Mouse (Mus musculus): ENCODE measurements at regions not wholly inside any gene's neighbourhood (a gene's known extent, or its start where the extent isn't known, plus 50 kb on each side); places are given as distances from the start of the nearest gene placed in this dataset.

- DNase-seq (ENCODE audit: low spot score in 2 of 2) = peak; percentile 27 to 41
Observed at GRCm38 (mm10) chr9:59232682-59233081, 58.7 kb upstream of the Adpgk start.

- no peak for DNase-seq (ENCODE audit: low spot score in 2 of 2)
Observed at GRCm38 (mm10) chr9:59231947-59232346, 59.4 kb upstream of the Adpgk start.

GRCm38 (mm10) chr9:59231186-59231585 lies 60.2 kb upstream of the Adpgk start:
- DNase-seq (ENCODE audit: low spot score in 2 of 2) = no peak

DNA sequence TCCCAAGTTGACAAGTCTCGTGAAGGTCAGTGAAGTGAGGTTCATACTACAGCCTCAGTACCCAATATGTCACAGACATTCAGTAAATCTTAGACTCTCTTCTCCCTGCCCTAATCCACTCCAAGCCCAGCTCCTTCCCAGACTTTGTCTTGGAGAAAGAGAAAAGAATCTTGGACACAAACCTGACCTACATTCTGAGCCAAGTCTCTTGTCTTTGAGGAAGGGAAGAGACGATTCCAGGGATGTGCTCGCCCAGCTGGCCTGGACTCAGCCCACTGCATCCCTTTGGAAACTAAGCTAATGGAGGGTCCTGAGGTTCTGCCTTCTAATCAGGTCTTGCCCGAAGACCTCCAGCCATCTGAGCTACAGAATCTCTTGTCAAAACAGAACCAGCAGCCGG lies 61.2 kb upstream of the Adpgk start:
- DNase-seq (ENCODE audit: low spot score in 2 of 2) = no peak

GRCm38 (mm10) chr9:59227948-59228347 lies 63.4 kb upstream of the Adpgk start:
- no peak for DNase-seq (ENCODE audit: low spot score in 2 of 2)

DNA sequence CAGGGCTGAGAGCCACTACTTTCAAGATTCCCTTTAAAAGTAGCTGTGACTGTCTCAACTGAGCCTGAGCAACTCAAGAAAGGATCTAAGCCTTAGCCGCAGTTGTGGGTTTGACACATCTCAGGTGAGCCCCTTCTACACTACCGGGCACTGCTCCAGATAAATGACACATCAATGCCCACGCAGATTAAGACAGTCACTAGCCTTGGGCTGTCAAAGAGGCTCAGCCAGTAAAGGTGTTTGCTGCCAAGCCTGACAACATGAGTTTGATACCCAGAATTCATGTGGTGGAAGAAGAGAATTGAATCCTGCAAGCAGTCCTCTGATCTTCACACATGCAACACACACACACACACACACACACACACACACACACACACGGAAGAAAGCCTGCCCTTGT lies 65.0 kb upstream of the Adpgk start:
- DNase-seq (ENCODE audit: low spot score in 2 of 2) = no peak

DNA sequence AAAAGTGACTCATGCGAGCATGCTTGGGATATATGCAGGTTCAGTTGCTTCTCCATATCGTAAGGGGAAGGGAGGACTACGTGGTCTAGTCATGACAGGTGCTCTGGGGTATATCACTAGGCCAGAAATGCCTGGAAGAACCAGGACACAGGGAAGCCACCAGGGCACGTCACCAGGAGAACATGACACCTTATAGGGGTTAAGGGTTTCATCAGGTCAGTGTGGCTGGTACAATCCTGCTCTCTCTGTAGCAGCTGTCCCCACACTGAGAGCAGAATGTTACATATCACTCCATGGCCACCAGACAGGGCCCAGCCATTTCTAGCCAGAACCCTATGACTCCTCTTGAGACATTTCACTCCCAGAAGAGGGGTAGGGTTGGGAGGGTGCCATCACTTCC lies 72.1 kb upstream of the Adpgk start:
- DNase-seq (ENCODE audit: low spot score in 2 of 2) = no peak

- no peak for DNase-seq (ENCODE audit: low spot score in 2 of 2)
Observed at GRCm38 (mm10) chr9:59202654-59203514, 88.5 kb upstream of the Adpgk start.

GRCm38 (mm10) chr9:59199495-59200196 lies 91.7 kb upstream of the Adpgk start:
- peak in 1 of 2 experiments; percentile 9 for DNase-seq (ENCODE audit: low spot score in 2 of 2)

- DNase-seq (ENCODE audit: low spot score in 2 of 2) = peak in 1 of 2 experiments; percentile 52
Observed at GRCm38 (mm10) chr9:59198221-59198875, 93.0 kb upstream of the Adpgk start.

GRCm38 (mm10) chr9:59197506-59197905 lies 93.9 kb upstream of the Adpgk start:
- DNase-seq (ENCODE audit: low spot score in 2 of 2) = peak; percentile 32 to 86

GRCm38 (mm10) chr9:59193971-59194370 lies 97.4 kb upstream of the Adpgk start:
- no peak for DNase-seq (ENCODE audit: low spot score in 2 of 2)

GRCm38 (mm10) chr9:59189141-59189540 lies 102.2 kb upstream of the Adpgk start:
- peak in 1 of 2 experiments; percentile 17 for DNase-seq (ENCODE audit: low spot score in 2 of 2)

DNA sequence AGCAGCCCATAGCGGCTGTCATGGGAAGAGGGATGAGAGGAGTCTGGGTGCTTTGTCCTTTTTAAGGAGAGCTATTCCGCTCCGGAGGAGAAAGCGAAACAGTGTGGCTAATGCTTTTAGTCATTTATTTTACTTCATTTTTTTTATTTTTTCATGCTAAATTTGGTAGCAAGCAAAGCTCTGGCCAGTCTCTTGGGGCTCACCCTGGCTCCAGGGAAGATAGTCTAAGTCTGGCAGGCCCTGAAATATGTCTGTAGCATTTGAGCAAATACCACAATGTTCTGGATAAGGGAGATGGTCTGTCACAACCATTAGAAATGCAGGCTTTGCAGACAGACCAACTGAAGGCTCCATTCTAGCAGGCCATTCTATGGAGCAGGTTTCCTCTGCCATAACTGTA lies 102.9 kb upstream of the Adpgk start:
- DNase-seq (ENCODE audit: low spot score in 2 of 2) = no peak

DNA sequence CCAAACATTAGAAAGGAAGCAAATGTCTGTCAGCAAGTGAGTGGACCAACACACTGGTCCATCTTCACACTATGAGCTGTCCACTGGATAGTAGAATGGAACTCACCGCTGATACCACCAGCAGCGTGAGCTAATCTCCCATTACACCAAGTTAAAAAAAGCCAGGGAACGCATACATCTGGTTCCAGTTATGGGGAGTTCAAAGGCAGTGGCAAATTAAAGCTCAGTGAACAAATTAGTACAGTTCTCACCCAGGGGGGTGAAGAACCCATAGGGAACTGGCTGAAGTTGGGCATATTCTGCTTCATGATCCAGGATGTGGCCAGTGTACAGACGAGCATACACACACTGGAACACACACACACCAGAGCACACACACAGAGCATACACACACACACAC lies 105.0 kb upstream of the Adpgk start:
- DNase-seq (ENCODE audit: low spot score in 2 of 2) = no peak

- no peak for DNase-seq (ENCODE audit: low spot score in 2 of 2)
Observed at GRCm38 (mm10) chr9:59184089-59184488, 107.3 kb upstream of the Adpgk start.

GRCm38 (mm10) chr9:59182906-59183305 lies 108.5 kb upstream of the Adpgk start:
- peak in 1 of 2 experiments; percentile 5 for DNase-seq (ENCODE audit: low spot score in 2 of 2)

DNA sequence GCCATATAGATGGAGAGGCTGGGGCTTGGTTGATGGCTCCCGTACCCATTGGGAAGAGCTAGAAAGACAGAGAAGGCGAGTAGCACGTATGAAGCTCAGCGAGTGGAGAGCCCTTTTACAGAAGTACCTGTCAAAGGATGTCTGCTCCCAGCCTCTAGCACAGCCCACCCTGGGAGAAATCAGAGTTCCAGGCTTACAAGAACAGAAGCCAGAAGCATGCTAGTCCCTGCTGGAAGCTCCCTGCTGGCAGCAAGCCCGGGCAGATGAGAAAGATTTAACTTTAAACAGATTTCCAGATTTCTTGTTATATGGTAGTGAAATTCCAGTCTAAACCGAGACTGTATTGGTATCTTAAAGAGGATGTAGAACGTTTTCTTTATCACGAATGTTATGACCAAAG lies 108.9 kb upstream of the Adpgk start:
- peak in 1 of 2 experiments; percentile 70 for DNase-seq (ENCODE audit: low spot score in 2 of 2)

- DNase-seq (ENCODE audit: low spot score in 2 of 2) = no peak
Observed at GRCm38 (mm10) chr9:59171576-59171975, 119.8 kb upstream of the Adpgk start.

GRCm38 (mm10) chr9:59163390-59163976 lies 127.2 kb upstream of the Neo1 start:
- DNase-seq (ENCODE audit: low spot score in 2 of 2) = no peak

- DNase-seq (ENCODE audit: low spot score in 2 of 2) = no peak
Observed at GRCm38 (mm10) chr9:59162954-59163353, 126.7 kb upstream of the Neo1 start.

DNA sequence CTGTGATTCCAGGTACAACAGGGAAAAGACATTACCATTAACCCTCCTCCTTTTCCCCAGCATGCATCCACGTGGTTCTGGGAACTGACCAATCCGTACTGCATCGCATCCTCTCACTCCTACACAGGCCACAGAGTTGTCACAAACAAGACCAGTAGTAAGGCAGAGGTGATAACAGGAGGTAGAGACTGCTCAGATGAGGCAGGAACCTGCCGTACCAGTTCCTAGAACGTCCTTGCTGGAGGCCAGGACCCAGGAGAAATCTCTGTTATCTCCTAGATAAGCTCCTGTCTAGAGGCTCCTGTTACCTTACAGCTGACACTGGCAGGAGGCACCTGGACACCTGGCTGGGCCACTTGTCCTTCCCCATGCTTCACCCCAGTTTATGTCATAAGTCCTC lies 121.4 kb upstream of the Neo1 start:
- no peak for DNase-seq (ENCODE audit: low spot score in 2 of 2)

All from left cerebral cortex, adult 9 months (tissue).